Mouse (Mus musculus) limb, embryonic 10.5 days (tissue): ENCODE results near the gene Faap24. TPM values are rescaled to one million over a fixed set of nuclear protein-coding genes. Genes with fewer than 3 reads are reported as not detected.

Experiments used
- DNase-seq: peaks from one replicate; pipeline ENCODE4 v3.0.0-alpha.2; 2017; ENCODE audit warnings: low spot score
- H3K27ac ChIP-seq: fragments of 300-500 bp; sonication (generic); 2 replicates; pipeline ENCODE4 v1.5.1; 2016; ENCODE audit warnings: mild to moderate bottlenecking
- H3K27me3 ChIP-seq: fragments of 300-500 bp; sonication (generic); 2 replicates; pipeline ENCODE4 v1.6.1; 2016; ENCODE audit warnings: low read depth, mild to moderate bottlenecking; ENCODE audit not compliant: poor library complexity, severe bottlenecking
- H3K36me3 ChIP-seq: fragments of 300-500 bp; sonication (generic); 2 replicates; pipeline ENCODE4 v1.6.1; 2016; ENCODE audit warnings: mild to moderate bottlenecking, moderate library complexity
- H3K4me1 ChIP-seq: fragments of 300-500 bp; sonication (generic); 2 replicates; pipeline ENCODE4 v1.6.1; 2016
- H3K4me3 ChIP-seq: fragments of 300-500 bp; sonication (generic); 2 replicates; pipeline ENCODE4 v1.5.1; 2016; ENCODE audit warnings: mild to moderate bottlenecking, moderate library complexity
- H3K9me3 ChIP-seq: fragments of 300-500 bp; sonication (generic); replicated peaks from 2 replicates; pipeline ENCODE4 v1.6.1; 2016; ENCODE audit warnings: mild to moderate bottlenecking
- WGBS: fragments of 180-500 bp; shearing (Covaris S2); methylation state at CpG from one replicate; pipeline ENCODE4 v1.1.7; 2016; 5-methylcytosine and 5-hydroxymethylcytosine counted together
- polyA plus RNA-seq: library from polyadenylated mRNA; unstranded; fragments of >200 nt; fragmentation: Nextera tagmentation; extraction: Ambion mirVana; gene quantifications from 2 replicates; pipeline ENCODE4 v1.2.1, GENCODE M21; 2016

Gene Faap24
- polyA plus RNA-seq, 1 experiment from 2014 or later, result 18.7 TPM

DNA sequence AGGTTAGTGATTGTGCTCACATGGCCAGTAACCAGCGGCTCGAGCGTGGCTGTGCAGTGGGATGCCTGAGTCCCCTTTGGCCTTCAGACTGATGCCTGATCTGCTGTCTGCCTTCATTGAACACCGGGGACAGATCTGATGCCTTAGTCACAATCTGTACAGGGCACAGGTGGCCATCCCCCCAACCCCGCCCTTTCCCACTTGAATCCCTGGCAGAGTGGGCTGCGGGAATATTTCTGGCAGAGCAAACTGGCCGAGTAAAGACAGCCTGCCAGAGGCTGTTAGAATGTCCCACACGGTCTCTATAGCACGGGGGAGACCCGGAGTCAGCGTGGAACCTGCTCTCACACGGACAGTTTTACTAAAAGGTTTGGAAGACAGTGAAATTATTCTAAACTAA lies 39.0 kb downstream of the Faap24 start:
- Histone ChIP-seq H3K27me3 (no peaks in the 10 kb centered on the region), H3K36me3 (no peaks in the 10 kb centered on the region), H3K27ac (no peak overlapping the region), H3K9me3 (no peaks in the 10 kb centered on the region), H3K4me3 (no peak overlapping the region), H3K4me1 (peaks cover 12% of the 10 kb centered on the region)
- no peak for DNase-seq
- WGBS, result 92% methylated on average over 12 of the region's 12 CpGs

DNA sequence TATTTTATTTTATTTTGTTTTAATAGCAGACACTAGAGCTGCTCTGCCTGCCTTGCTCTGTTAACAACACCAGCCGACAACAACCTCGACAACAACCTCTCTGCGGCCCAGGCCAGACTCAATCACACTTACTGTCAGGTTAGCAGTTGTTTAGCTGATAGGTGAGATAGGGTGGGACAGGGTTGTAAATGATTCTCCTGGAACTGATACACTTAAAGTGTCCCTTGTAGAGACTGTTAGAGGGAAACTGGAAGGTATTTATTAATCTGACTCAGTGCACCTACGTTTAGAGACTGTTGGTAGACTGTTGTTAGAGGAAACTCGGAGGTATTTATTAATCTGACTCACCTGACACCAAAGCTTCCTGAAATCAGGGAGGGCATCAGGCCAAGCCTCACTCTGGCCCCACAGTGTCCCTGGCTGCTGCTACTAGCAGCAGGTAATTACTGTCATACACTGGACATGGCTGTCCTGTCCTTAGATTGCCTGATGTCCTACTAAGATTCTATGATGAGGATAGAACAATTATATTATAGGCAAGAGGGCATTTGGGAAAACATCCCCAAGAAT lies 41.2 kb downstream of the Faap24 start:
- Histone ChIP-seq H3K36me3 (no peaks in the 10 kb centered on the region), H3K4me3 (no peak overlapping the region), H3K9me3 (no peaks in the 10 kb centered on the region), H3K4me1 (peaks cover 5% of the 10 kb centered on the region; the same call in 1 of the 2 replicates), H3K27ac (no peak overlapping the region), H3K27me3 (no peaks in the 10 kb centered on the region)
- no peak for DNase-seq
- 49% methylated on average over 5 of the region's 5 CpGs for WGBS

DNA sequence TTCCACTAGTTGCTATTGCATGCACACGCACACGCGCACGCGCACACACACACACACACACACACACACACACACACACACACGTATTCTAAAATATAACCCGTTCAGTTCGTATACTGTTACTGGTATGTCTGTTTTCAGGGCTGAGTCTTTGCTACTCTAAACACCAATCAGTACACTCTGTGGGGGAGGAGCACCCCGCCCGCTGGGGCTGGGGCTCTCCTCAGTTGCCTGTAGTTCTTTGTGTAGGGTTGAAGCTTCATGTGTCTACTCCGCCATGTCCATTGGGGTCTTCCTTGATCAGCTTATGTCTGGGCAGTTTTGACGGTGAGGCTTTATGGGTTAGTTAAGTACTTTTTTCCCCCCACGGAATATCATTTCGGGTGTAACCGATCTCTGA lies 43.3 kb downstream of the Faap24 start:
- 94% methylated on average over 15 of the region's 15 CpGs for WGBS

GRCm38 (mm10) chr7:35351155-35351554 lies 45.5 kb downstream of the Faap24 start:
- DNase-seq, result no peak
- no peaks in the 10 kb centered on the region for H3K9me3 ChIP-seq
- WGBS, result 95% methylated on average over 3 of the region's 3 CpGs
- no peak overlapping the region for H3K4me3 ChIP-seq
- H3K27ac ChIP-seq, result no peak overlapping the region
- no peaks in the 10 kb centered on the region for H3K36me3 ChIP-seq
- peaks cover 5% of the 10 kb centered on the region; the same call in 1 of the 2 replicates for H3K4me1 ChIP-seq
- H3K27me3 ChIP-seq, result no peaks in the 10 kb centered on the region

More for the DNA sequence above, 43.3 kb downstream of the Faap24 start:
- Histone ChIP-seq H3K36me3 (no peaks in the 10 kb centered on the region), H3K4me3 (no peak overlapping the region), H3K27ac (no peak overlapping the region), H3K9me3 (no peaks in the 10 kb centered on the region), H3K27me3 (no peaks in the 10 kb centered on the region), H3K4me1 (peaks cover 5% of the 10 kb centered on the region; the same call in 1 of the 2 replicates)
- DNase-seq, result no peak

GRCm38 (mm10) chr7:35349886-35350684 lies 46.6 kb downstream of the Faap24 start:
- Histone ChIP-seq H3K27me3 (no peaks in the 10 kb centered on the region), H3K4me3 (no peak overlapping the region), H3K4me1 (no peaks in the 10 kb centered on the region), H3K36me3 (no peaks in the 10 kb centered on the region), H3K27ac (no peak overlapping the region), H3K9me3 (no peaks in the 10 kb centered on the region)
- 89% methylated on average over 8 of the region's 8 CpGs for WGBS
- no peak for DNase-seq

GRCm38 (mm10) chr7:35349022-35349421 lies 47.6 kb downstream of the Faap24 start:
- Histone ChIP-seq H3K27ac (no peak overlapping the region), H3K4me1 (no peaks in the 10 kb centered on the region), H3K27me3 (no peaks in the 10 kb centered on the region), H3K4me3 (no peak overlapping the region), H3K36me3 (no peaks in the 10 kb centered on the region), H3K9me3 (no peaks in the 10 kb centered on the region)
- 91% methylated on average over 4 of the region's 4 CpGs for WGBS
- no peak for DNase-seq

DNA sequence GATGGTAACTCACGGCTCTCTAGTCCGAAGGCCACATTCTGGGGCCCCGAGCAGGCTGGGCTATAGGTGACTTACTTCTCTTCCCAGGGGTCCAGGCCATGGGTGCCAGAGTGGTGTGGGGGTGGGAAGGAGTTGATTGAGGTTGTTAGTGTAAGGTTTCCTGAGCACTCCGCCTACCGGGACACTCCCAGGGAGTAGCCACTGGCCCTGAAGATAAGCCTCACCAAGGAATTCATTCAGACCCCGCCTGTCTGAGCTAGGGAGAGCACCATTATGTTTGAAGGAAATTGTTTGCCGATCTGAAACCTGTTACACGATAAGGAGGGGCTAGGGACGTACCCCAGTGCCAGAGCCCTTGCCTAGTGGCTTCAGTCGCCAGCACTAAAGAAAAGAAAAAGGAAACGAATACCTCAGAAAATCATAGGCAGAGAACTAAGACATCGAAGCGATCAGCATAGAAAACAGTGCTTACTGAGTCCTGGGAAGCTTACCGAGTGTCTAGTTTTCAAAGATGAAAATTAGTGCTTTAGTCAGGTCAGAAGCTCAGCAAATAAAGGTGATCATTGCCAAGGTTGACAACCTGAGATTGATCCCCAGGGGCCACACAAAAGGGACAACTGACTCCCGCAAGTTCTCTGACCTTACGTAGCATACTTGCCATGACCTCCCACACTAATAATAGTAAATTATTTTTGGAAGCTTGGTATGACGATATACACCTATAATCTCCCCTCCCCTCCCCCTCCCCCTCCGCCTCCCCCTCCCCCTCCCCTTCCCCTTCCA lies 48.5 kb downstream of the Faap24 start:
- no peak overlapping the region for H3K27ac ChIP-seq
- no peak for DNase-seq
- no peaks in the 10 kb centered on the region for H3K36me3 ChIP-seq
- no peaks in the 10 kb centered on the region for H3K9me3 ChIP-seq
- no peak overlapping the region for H3K4me3 ChIP-seq
- H3K27me3 ChIP-seq, result no peaks in the 10 kb centered on the region
- H3K4me1 ChIP-seq, result no peaks in the 10 kb centered on the region
- 73% methylated on average over 17 of the region's 18 CpGs for WGBS

DNA sequence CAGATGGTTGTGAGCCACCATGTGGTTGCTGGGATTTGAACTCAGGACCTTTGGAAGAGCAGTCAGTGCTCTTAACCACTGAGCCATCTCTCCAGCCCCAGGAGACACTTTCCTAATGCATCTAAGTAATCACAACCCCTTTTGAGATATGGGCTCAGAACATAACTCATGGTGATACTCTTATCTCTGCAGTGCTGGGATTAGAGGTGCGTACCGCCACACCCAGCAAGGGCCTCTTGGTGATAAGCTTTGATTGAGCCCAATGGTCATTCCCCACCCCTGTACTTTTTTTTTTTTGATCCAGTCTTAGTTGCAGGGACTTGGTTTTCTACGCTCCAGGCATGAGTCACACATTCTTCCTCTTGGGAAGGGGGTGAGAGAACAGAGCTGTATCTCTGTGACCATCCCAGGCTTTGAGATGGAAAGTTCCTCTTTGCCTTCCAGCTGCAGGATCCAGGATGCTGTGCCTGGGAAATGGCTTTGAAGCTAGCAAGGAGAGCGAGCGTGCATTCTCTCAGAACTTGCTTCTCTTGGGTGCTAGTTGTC lies 51.8 kb downstream of the Faap24 start:
- Histone ChIP-seq H3K4me3 (no peak overlapping the region), H3K4me1 (no peaks in the 10 kb centered on the region), H3K9me3 (no peaks in the 10 kb centered on the region), H3K27ac (no peak overlapping the region), H3K27me3 (no peaks in the 10 kb centered on the region), H3K36me3 (no peaks in the 10 kb centered on the region)
- WGBS, result 92% methylated on average over 5 of the region's 5 CpGs
- no peak for DNase-seq

- H3K27ac ChIP-seq, result no peak overlapping the region
- no peaks in the 10 kb centered on the region for H3K4me1 ChIP-seq
- DNase-seq, result no peak
- H3K9me3 ChIP-seq, result no peaks in the 10 kb centered on the region
- no peaks in the 10 kb centered on the region for H3K36me3 ChIP-seq
- H3K27me3 ChIP-seq, result no peaks in the 10 kb centered on the region
- no peak overlapping the region for H3K4me3 ChIP-seq
- 83% methylated on average over 4 of the region's 4 CpGs for WGBS
These were observed 54.1 kb downstream of the Faap24 start for GRCm38 (mm10) chr7:35342498-35342897.

Other genes starting within 250 kb of the Faap24 start
- gene Slc7a10, start 210.5 kb downstream of the Faap24 start, polyA plus RNA-seq, result 0.31 TPM in 1 of 2 replicates, not detected in the other
- 7.8 and 9.4 TPM in 2 replicates for gene Lrp3, start 181.3 kb downstream of the Faap24 start, polyA plus RNA-seq
- gene Gpatch1, start 78.4 kb downstream of the Faap24 start, polyA plus RNA-seq, result 15.9 and 17.8 TPM in 2 replicates
- 3.2 and 3.5 TPM in 2 replicates for gene Rhpn2, start 62.7 kb downstream of the Faap24 start, polyA plus RNA-seq
- 59.0 and 64.4 TPM in 2 replicates for gene Cep89, start 199 bp upstream of the Faap24 start, polyA plus RNA-seq
- 0.11 and 0.19 TPM in 2 replicates for gene Slc7a9, start 52.0 kb upstream of the Faap24 start, polyA plus RNA-seq
- gene Tdrd12, start 140.9 kb upstream of the Faap24 start, polyA plus RNA-seq, result 0.31 TPM in 1 of 2 replicates, not detected in the other
- 35.1 and 48.1 TPM in 2 replicates for gene Nudt19, start 159.5 kb upstream of the Faap24 start, polyA plus RNA-seq
- gene Rgs9bp, start 188.7 kb upstream of the Faap24 start, polyA plus RNA-seq, result 0.09 and 0.26 TPM in 2 replicates
- 40.1 and 47.5 TPM in 2 replicates for gene Ankrd27, start 189.4 kb upstream of the Faap24 start, polyA plus RNA-seq